Mouse (Mus musculus) bone marrow macrophage, adult 2 months (primary cell): ENCODE data around the gene Sh3tc1. TPM values are rescaled to one million over a fixed set of nuclear protein-coding genes. Genes with fewer than 3 reads are reported as not detected.

ENCODE experiments used
- H3K27ac ChIP-seq: 2 replicates; pipeline ENCODE4 v1.5.1; 2012; ENCODE audit warnings: low read depth, low read length; ENCODE audit not compliant: insufficient read depth
- H3K4me1 ChIP-seq: 2 replicates; pipeline ENCODE4 v1.6.1; 2012; ENCODE audit warnings: low read length; ENCODE audit not compliant: control insufficient read depth, insufficient read depth
- H3K4me3 ChIP-seq: 2 replicates; pipeline ENCODE4 v1.5.1; 2012; ENCODE audit warnings: mild to moderate bottlenecking, low read length, moderate library complexity; ENCODE audit not compliant: insufficient read depth
- CTCF ChIP-seq: IDR thresholded peaks from 2 replicates; pipeline ENCODE4 v1.5.1; 2012; ENCODE audit warnings: low read depth, mild to moderate bottlenecking, low read length, moderate library complexity
- POLR2A ChIP-seq: IDR thresholded peaks from 2 replicates; pipeline ENCODE4 v1.6.1; 2012; ENCODE audit warnings: mild to moderate bottlenecking, low read depth, low read length, borderline replicate concordance
- polyA plus RNA-seq: library from polyadenylated mRNA; stranded (reverse); fragments of >200 nt; gene quantifications from 2 replicates; pipeline ENCODE4 v1.2.4, GENCODE M21; 2012; ENCODE audit not compliant: missing spikeins, insufficient read depth, insufficient read length

The Sh3tc1 gene
- polyA plus RNA-seq, 1 experiment, result 18.2 TPM

DNA sequence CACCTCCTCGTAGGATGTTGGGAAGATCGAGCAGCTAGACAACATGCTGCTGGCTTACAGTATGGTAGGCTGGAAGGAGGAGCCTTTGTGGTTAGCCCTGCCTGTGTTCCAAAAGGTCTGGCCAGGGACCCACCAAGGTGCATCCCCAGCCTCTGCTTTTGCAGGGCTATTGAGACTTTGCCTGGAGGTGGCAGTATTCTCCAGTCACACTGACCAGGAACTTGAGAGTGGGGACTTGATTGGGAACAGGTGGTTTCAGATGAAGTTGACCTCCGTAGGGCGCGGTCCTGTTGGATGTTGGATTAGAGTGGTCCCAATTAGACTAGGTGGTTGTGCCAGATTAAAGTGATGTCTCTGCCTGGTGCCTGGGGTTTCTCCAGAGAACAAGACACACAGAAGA, 12.3 kb downstream of the Sh3tc1 start:
- Histone ChIP-seq H3K27ac (peak overlapping the region; percentile 96), H3K4me1 (peaks cover 55% of the 10 kb centered on the region), H3K4me3 (peak overlapping the region; percentile 71)
- TF ChIP-seq CTCF, result 0 out of 2 replicates have a peak, but pooled peaks have one; percentile 29
- TF ChIP-seq POLR2A, result no peak

DNA sequence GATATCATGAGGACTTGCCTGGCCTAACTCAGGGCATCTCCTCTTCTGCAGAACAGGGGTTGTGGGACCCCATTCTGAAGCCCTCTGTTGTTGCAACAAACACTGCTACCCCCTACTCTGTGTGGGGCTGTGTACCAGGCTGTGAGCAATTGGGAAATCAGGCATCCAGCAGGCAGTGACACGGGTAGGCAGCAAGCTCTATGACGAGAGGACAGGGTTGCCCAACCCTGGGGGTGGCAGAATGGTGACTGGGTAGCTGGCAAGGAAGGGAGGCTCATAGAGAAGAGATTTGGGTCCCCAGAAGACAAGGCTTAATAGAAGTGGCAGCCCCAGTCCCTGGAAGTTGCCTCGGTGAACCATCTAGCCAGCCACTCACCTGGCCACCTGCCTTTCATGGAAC, 13.9 kb downstream of the Sh3tc1 start:
- H3K4me1 ChIP-seq, result peaks cover 71% of the 10 kb centered on the region
- H3K27ac ChIP-seq, result no peak overlapping the region
- no peak overlapping the region for H3K4me3 ChIP-seq
- no peak for TF ChIP-seq POLR2A
- no peak for TF ChIP-seq CTCF

DNA sequence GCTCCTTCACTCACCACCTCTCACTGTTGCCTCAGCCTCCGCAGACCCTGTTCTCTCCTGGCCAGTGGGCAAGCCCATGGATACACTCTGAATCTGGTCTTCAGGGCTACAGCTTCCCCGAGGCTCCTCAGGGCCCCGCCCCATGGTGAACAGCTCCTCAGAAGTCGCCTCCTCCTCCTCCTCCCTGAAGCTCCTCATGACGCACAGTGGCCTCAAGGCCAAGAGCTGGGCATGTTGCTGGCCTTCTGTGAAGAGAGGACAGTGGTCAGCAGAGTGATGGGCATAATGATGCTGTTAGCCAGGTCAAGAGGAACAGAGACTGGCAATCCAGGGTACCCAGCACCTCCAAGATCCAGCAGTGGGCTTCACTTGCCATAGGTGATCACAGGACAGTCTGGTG, 15.9 kb downstream of the Sh3tc1 start:
- H3K4me3 ChIP-seq, result no peak overlapping the region
- no peak overlapping the region for H3K27ac ChIP-seq
- TF ChIP-seq POLR2A (no peak), CTCF (no peak)
- peaks cover 68% of the 10 kb centered on the region for H3K4me1 ChIP-seq

DNA sequence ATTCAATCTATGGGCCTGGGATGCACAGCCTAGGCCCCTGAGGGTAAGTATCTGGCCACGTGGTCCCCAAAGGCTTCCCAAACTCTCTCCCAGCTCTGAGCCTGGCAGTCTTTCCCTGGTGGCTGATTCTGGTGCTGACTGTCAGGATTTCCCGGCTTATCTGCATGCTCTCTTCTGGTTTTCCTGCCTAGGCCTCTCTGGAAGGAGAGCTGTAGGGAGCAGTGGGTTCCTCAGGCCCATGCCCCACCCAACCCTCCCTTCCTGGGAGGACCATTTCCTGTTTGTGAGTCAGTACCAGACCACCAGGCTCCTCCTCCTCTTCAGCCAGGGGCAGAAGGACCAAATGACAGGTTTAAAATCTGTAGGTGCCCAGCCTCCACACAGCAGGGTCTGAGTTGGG, 17.1 kb downstream of the Sh3tc1 start:
- Histone ChIP-seq H3K4me3 (no peak overlapping the region), H3K4me1 (peaks cover 72% of the 10 kb centered on the region), H3K27ac (peak overlapping the region; percentile 44)
- TF ChIP-seq CTCF (no peak), POLR2A (no peak)

DNA sequence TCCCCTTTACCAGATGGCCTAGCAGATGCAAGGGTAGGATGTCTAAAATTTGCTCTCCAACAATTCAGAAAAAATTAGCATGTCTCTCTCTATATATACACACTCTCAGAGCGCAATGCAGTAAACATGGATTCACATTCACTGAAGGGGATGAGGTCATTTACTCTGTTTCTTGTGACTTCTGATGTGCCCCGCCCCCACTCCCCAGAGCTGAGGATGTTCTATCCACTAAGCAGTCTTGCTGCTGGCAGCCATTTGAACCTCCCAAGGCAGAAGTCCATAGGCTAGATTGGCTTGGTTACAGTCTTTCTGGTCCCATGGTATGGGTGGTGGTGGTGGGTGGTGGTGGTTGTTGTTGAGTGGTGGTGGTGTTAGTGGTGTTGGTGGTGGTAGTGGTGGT, 17.9 kb downstream of the Sh3tc1 start:
- peak overlapping the region; percentile 25 for H3K27ac ChIP-seq
- peaks cover 66% of the 10 kb centered on the region for H3K4me1 ChIP-seq
- TF ChIP-seq CTCF (no peak), POLR2A (no peak)
- no peak overlapping the region for H3K4me3 ChIP-seq

DNA sequence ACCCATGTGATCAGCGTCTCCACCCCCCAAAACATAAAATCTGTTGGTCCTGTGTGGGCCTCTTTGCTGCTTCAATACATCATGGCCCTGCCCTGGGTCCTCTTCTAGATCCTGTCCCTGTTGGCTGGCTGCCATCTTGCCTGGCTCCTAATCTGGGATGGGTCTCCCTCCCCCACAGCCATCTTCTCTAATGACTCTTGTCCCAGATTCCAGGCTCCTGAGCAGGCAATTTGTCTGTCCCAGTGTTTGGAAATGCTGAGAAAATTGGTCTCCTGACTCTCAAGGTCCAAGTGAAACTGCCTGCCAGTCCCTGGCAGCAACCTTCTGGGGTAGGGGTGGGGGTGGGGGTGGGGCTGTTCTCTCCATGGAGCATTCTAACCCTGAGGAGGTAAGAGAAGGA, 19.9 kb downstream of the Sh3tc1 start:
- Histone ChIP-seq H3K4me3 (no peak overlapping the region), H3K4me1 (peaks cover 48% of the 10 kb centered on the region), H3K27ac (no peak overlapping the region)
- TF ChIP-seq POLR2A, result no peak
- no peak for TF ChIP-seq CTCF

DNA sequence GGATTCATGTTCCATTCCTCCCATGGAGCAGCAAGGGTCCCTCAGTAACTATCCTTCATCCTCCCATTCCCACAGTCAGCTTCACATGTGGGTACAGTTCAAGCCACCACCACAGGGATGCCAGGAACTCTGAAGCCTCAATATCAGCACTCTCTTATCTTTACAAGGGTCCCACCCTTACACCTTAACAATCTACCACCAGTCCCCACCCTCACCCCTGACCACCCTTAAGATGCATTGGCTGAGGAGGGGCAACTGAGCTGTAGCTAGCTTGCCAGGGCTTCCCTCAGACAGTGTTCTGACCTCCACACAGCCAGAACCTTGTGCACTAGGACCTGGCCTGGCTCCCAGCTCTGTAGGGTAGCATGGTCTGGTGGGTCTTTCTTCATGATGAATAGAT, 20.4 kb downstream of the Sh3tc1 start:
- Histone ChIP-seq H3K27ac (no peak overlapping the region), H3K4me1 (peaks cover 48% of the 10 kb centered on the region), H3K4me3 (no peak overlapping the region)
- no peak for TF ChIP-seq POLR2A
- TF ChIP-seq CTCF, result no peak

DNA sequence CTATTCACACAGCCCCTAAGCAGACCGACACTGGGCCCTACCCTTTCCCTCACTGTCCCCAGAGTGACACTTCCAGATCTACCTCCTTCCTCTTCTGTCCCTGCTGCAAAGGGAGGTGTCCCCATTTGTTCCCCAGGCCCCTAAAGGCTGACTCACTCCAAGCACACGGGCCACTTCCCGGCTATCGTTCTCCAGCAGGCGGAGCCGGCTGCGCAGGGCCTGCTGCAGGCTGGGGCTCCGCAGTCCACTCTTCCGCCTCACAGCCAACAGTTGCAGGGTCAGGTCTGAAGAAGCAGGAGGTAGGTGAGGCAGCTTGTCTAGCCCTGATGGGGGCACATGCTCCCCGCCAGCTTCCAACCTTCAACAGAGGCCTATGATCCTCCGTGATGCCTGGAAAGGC, 21.0 kb downstream of the Sh3tc1 start:
- no peak overlapping the region for H3K4me3 ChIP-seq
- H3K4me1 ChIP-seq, result peaks cover 42% of the 10 kb centered on the region
- TF ChIP-seq CTCF, result no peak
- TF ChIP-seq POLR2A, result no peak
- no peak overlapping the region for H3K27ac ChIP-seq

DNA sequence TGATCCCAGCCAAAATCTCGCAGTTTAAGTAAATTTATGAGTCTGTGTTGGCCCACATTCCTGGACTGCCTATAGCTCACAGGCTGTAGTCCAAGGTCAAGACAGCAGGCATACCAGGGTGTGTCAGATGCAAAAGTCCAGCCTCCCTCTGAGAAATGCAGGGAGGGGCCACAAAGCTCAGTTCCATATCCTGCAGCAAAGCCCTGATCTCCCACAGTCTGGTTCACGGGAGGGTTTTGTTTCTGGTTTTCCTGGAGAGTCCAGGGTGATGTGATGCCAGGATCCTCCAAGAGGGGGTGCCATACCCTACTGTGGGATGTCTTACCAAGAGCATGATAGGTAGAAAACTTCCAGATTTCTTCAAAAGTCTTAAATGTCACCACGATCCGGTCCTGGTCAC, 21.8 kb downstream of the Sh3tc1 start:
- no peak overlapping the region for H3K27ac ChIP-seq
- H3K4me1 ChIP-seq, result peaks cover 37% of the 10 kb centered on the region
- no peak for TF ChIP-seq CTCF
- no peak for TF ChIP-seq POLR2A
- H3K4me3 ChIP-seq, result no peak overlapping the region

DNA sequence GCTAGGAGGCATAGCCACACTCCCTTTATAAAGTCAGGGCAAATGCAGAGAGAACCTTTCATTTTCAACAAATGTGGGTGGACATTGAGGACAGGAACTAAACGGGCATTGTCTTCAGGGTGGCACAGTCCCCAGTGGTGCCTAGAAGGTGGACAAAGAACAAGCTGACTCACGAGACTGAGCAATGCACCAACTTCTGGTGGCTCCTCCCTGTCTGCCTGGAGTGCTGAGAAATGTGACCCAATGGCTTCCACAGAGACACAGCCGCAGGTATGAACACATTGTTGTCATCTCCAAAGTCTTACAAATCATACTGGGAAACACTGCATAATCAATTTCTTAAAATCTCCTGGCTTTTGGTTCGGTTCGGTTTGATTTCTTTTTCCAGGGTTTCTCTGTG, 22.3 kb downstream of the Sh3tc1 start:
- Histone ChIP-seq H3K4me3 (no peak overlapping the region), H3K4me1 (peaks cover 34% of the 10 kb centered on the region), H3K27ac (no peak overlapping the region)
- no peak for TF ChIP-seq POLR2A
- TF ChIP-seq CTCF, result no peak

DNA sequence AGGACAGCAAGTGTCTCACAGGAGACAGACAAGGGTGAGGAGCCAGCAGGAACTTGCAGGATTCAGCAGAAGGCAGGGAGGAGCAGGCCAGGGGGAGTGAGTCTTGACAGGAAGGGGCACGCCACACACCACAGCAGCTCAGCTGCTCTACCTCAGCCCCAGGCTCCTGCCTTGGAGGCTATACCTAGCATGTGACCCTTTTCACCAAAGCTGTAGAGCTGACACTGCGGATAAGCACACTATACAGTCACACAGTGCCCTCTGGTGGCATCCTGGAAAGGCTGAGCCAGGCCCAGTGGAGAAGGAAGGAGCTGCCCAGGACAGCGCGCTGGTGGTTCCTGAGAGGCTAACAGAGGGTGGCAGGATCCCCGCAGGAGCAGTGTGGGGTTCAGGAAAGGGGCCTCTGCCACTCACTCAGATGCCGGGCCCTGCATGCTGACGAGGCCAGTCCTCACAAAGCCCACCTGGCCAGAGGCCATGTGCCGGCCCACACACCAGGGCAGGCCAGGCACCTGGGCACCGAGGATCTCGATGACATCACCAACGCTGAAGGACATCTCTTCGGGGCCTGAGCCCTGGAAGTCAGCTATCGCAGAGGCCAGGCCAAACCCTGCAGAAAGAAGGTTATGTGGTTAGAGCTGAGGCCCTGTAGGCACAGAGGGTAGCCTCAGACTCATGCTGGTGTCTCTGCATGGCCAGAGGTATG, 26.0 kb downstream of the Sh3tc1 start:
- peaks cover 8% of the 10 kb centered on the region; the same call in 1 of the 2 replicates for H3K4me1 ChIP-seq
- TF ChIP-seq CTCF, result peak; percentile 57; the same call in 1 of the 2 replicates
- TF ChIP-seq POLR2A, result no peak
- no peak overlapping the region for H3K27ac ChIP-seq
- no peak overlapping the region for H3K4me3 ChIP-seq
